ENCODE assay signal across 10 mouse cellular contexts in genomic region chr12:117172885-117173529, GRCm38 (mm10).
A peak's percentile ranks its signal among the peaks of the same experiment; 100 is the strongest.
DNase-seq lines count a peak whose midpoint lies in the region; ATAC-seq and TF ChIP-seq lines count a peak whose summit lies in the region.
"Had no signal": no experiment of that assay in that cellular context is flagged by ENCODE, and none has a peak within 500 bp of the region (broad histone marks: within the 10 kb centered on the region; RNA-seq: fewer than 3 reads in every experiment).

No protein-coding gene starts in this region.

- peak; percentile 36; the same call in 1 of the 2 replicates for ATAC-seq in heart, embryonic 14.5 days (ENCODE audit: insufficient number of reproducible peaks, insufficient read depth, low FRiP score, low read depth)
- 0 out of 2 replicates have a peak, but pooled peaks have one; percentile 45 for ATAC-seq in embryonic facial prominence, embryonic 13.5 days (ENCODE audit: insufficient number of reproducible peaks, insufficient read depth, low FRiP score, low TSS enrichment, low read depth)
- peak; percentile 52; the same call in 1 of the 2 replicates for ATAC-seq in intestine, embryonic 16.5 days
- peak; percentile 36 for ATAC-seq in neural tube, embryonic 15.5 days (ENCODE audit: low FRiP score)

- no peak for TF ChIP-seq POLR2A in cerebellum, adult 2 months (IDR thresholded peaks at IDR 0.05; ENCODE audit: borderline replicate concordance, insufficient read depth, low read length)

- H3K4me1 ChIP-seq in heart, embryonic 14.5 days (ENCODE audit: control insufficient read depth in 2 of 2, insufficient read depth in 2 of 2, low read length in 2 of 2) = peaks cover 5 to 8% of the 10 kb centered on the region in 2 experiments; a peak in 2 of 4 replicates
- H3K4me1 ChIP-seq in embryonic facial prominence, embryonic 13.5 days = peaks cover 16% of the 10 kb centered on the region
- no peaks in the 10 kb centered on the region for H3K4me1 ChIP-seq in intestine, embryonic 16.5 days (ENCODE audit: control insufficient read depth, insufficient read depth, low read length)
- peaks cover 59% of the 10 kb centered on the region for H3K4me1 ChIP-seq in neural tube, embryonic 15.5 days
- H3K4me1 ChIP-seq in cerebellum, adult 2 months (ENCODE audit: control insufficient read depth, insufficient read depth, low read length) = no peaks in the 10 kb centered on the region

- H3K27ac ChIP-seq in heart, embryonic 14.5 days (replicated peaks in 1 of 2; ENCODE audit: control insufficient read depth in 1 of 2, insufficient read depth in 1 of 2, low read depth in 2 of 2, low read length in 2 of 2) = no peak overlapping the region
- no peak overlapping the region for H3K27ac ChIP-seq in embryonic facial prominence, embryonic 13.5 days
- H3K27ac ChIP-seq in intestine, embryonic 16.5 days (ENCODE audit: low read length) = no peak overlapping the region
- H3K27ac ChIP-seq in neural tube, embryonic 15.5 days (replicated peaks) = no peak overlapping the region
- no peak overlapping the region for H3K27ac ChIP-seq in cerebellum, adult 2 months (ENCODE audit: insufficient read depth, low read length)

- H3K9me3 ChIP-seq in heart, embryonic 14.5 days (ENCODE audit: control insufficient read depth, low read length) = no peaks in the 10 kb centered on the region
- H3K9me3 ChIP-seq in embryonic facial prominence, embryonic 13.5 days = no peaks in the 10 kb centered on the region
- H3K9me3 ChIP-seq in intestine, embryonic 16.5 days (ENCODE audit: control insufficient read depth, low read length) = no peaks in the 10 kb centered on the region
- H3K9me3 ChIP-seq in neural tube, embryonic 15.5 days (replicated peaks) = no peaks in the 10 kb centered on the region

- H3K36me3 ChIP-seq in heart, embryonic 14.5 days (ENCODE audit: control insufficient read depth, insufficient read depth, low read length) = no peaks in the 10 kb centered on the region
- H3K36me3 ChIP-seq in embryonic facial prominence, embryonic 13.5 days = no peaks in the 10 kb centered on the region
- H3K36me3 ChIP-seq in intestine, embryonic 16.5 days (ENCODE audit: control insufficient read depth, insufficient read depth, low read length) = no peaks in the 10 kb centered on the region
- no peaks in the 10 kb centered on the region for H3K36me3 ChIP-seq in neural tube, embryonic 15.5 days

- H3K9ac ChIP-seq in heart, embryonic 14.5 days (ENCODE audit: low read length) = no peak overlapping the region
- no peak overlapping the region for H3K9ac ChIP-seq in embryonic facial prominence, embryonic 13.5 days
- no peak overlapping the region for H3K9ac ChIP-seq in intestine, embryonic 16.5 days (ENCODE audit: low read depth, low read length)
- no peak overlapping the region for H3K9ac ChIP-seq in neural tube, embryonic 15.5 days (replicated peaks)

- TF ChIP-seq CTCF in cerebellum, adult 2 months (IDR thresholded peaks at IDR 0.05; ENCODE audit: borderline replicate concordance, insufficient read depth, low read depth, low read length) = no peak

- H3K4me3 ChIP-seq in heart, embryonic 14.5 days (ENCODE audit: control insufficient read depth in 1 of 2, insufficient read depth in 1 of 2, low read depth in 1 of 2, low read length in 2 of 2) = no peak overlapping the region
- no peak overlapping the region for H3K4me3 ChIP-seq in embryonic facial prominence, embryonic 13.5 days
- no peak overlapping the region for H3K4me3 ChIP-seq in intestine, embryonic 16.5 days (ENCODE audit: low read length)
- no peak overlapping the region for H3K4me3 ChIP-seq in neural tube, embryonic 15.5 days (replicated peaks)
- no peak overlapping the region for H3K4me3 ChIP-seq in cerebellum, adult 2 months (replicated peaks; ENCODE audit: insufficient read depth, low read depth, low read length)

- no peak overlapping the region for H3K4me2 ChIP-seq in heart, embryonic 14.5 days (ENCODE audit: low read length)
- no peak overlapping the region for H3K4me2 ChIP-seq in embryonic facial prominence, embryonic 13.5 days
- H3K4me2 ChIP-seq in intestine, embryonic 16.5 days (ENCODE audit: low read depth, low read length) = no peak overlapping the region
- H3K4me2 ChIP-seq in neural tube, embryonic 15.5 days = no peak overlapping the region

- no peak for DNase-seq in heart, adult 18-20 months
- no peak for DNase-seq in cerebellum, adult 2 months
- DNase-seq in natural killer cell, adult 2 months (ENCODE audit: low spot score in 2 of 2) = no peak
- DNase-seq in right cerebral cortex, postnatal 25 days = no peak
- DNase-seq: gastrocnemius, postnatal 14 days; layer of hippocampus, postnatal 36 days had no signal

- peaks cover 5% of the 10 kb centered on the region; the same call in 1 of the 2 replicates for H3K27me3 ChIP-seq in heart, embryonic 14.5 days (ENCODE audit: control insufficient read depth, insufficient read depth, low read length)
- peaks cover 12% of the 10 kb centered on the region for H3K27me3 ChIP-seq in embryonic facial prominence, embryonic 13.5 days
- H3K27me3 ChIP-seq in intestine, embryonic 16.5 days (replicated peaks; ENCODE audit: control insufficient read depth, insufficient read depth, low read length) = no peaks in the 10 kb centered on the region
- no peaks in the 10 kb centered on the region for H3K27me3 ChIP-seq in neural tube, embryonic 15.5 days (replicated peaks)
- H3K27me3 ChIP-seq in cerebellum, adult 2 months (ENCODE audit: control insufficient read depth, insufficient read depth, low read length) = no peaks in the 10 kb centered on the region

- whole genome bisulfite sequencing in heart, embryonic 14.5 days = 55% methylated on average over 11 of the region's 11 CpGs
- WGBS in embryonic facial prominence, embryonic 13.5 days = 24% methylated on average over 11 of the region's 11 CpGs
- 33% methylated on average over 11 of the region's 11 CpGs for WGBS in intestine, embryonic 16.5 days
- 7% methylated on average over 11 of the region's 11 CpGs for WGBS in neural tube, embryonic 15.5 days
- 63% methylated on average over 11 of the region's 11 CpGs for WGBS in cerebellum, adult 2 months
